Mouse (Mus musculus) megakaryocyte progenitor cell, adult 5-6 weeks (primary cell): ENCODE results near the gene Lnx1. TPM values are rescaled to one million over a fixed set of nuclear protein-coding genes. Genes with fewer than 3 reads are reported as not detected.

Source experiments
- ATAC-seq: replicated peaks from 2 replicates; pipeline ENCODE4 v1.8.0; 2016; ENCODE audit warnings: mild to moderate bottlenecking, moderate TSS enrichment, inconsistent platforms; ENCODE audit not compliant: poor library complexity
- total RNA-seq, 2 experiments: library from RNA; stranded (forward) in 1 of 2; stranded (reverse) in 1 of 2; fragments of 157-497, 149-512 nt in 1 of 2; fragments of 200-1000 nt in 1 of 2; gene quantifications; 2 replicates each; pipeline versions ENCODE4 v1.2.3 to v1.2.4; 2015 to 2017

Gene Lnx1
- total RNA-seq, 2 experiments from 2014 or later, result 0.10 TPM; not detected in 1

DNA sequence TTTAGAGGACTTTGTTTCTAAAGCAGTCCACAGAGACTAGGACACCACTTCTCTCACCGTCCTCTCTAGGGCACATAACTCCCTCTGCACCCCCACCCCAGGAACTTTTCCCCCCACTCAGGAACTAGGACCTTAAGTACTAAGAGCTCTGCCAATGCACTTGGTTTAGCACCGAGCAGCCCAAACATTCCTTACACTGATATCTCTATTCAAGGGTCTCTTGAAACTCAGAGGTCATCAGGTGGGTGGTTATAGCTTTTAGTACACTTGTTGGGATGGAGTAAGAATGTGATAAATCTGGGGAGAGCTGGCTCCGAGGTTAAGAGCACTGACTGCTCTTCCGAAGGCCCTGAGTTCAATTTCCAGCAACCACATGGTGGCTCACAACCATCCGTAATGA lies 90.0 kb downstream of the Lnx1 start:
- ATAC-seq, result no peak

DNA sequence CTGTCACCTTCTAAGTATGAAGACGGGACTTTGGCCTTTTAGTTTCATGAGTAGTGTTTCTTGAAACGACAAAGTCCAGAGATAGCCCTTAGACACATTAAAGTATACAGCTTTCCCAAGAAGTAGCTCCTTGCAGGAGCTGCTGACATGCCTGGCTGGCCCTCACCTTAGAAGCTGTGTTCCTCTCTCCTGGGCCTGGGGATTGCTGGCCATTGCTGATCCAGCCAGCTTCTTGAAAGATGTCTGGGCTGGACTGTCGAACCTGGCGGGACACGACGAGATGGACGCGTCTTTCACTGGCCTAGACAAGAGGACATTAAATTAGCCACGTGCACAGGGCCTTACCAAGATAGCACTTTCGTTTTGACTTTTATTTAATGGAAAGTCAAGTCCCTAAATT lies 92.2 kb downstream of the Lnx1 start:
- ATAC-seq, result no peak

DNA sequence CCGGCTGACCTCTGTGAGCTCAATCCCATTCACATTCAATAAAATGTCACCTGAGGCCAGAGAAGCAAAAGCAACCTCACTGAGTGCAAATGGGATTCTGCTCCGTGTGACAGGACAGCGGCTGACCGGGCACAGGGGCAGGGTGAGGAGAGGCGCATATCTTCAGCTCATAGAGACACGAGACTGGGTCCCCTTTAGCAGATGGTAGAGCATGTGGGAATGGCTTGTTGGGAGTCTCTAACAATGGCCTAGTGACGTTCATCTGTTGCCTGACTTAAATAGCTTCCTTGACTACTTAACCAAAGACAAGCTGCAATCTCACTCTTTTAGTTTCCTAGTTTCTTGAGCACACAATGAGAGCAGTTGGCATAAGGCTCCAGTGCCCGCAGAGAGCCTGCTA lies 96.5 kb downstream of the Lnx1 start:
- no peak for ATAC-seq

DNA sequence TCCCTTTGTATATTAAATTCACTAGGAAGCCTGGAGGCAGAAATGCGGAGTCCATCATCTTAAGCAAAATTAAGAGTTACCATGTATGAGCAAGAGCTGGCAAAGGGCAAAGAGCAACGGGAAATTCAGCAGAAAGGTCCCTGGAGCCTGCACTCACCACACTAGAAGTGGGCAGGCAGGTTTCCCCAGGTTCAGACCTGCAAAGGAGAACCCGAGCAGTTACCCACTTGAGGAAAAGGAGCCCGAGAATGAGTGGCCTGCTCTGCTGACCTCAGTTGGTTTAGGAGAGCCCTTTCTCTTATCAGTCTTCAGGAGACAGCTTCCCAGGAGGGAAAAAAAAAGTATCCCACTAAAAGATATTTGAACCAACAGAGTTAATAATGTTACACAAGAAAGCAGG lies 99.4 kb downstream of the Lnx1 start:
- no peak for ATAC-seq

DNA sequence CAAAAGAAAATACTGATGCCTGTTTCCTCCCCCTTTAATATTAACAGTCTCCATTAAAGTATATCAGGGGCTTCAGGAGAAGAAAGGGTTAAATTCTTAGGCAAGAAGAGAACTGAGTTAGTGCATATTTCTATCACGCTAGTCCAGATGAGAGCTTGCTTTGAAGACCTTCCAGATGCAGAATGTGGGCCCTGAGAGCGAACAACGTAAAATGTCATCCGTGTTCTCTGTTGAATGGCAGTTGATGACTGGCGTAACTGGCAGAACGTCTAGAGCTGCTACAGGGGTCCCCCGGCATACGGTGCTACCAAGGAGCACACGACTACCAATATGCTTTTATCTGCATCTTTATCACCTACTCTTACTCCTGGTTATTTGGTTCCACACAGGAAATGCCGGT lies 100.3 kb downstream of the Lnx1 start:
- no peak for ATAC-seq

DNA sequence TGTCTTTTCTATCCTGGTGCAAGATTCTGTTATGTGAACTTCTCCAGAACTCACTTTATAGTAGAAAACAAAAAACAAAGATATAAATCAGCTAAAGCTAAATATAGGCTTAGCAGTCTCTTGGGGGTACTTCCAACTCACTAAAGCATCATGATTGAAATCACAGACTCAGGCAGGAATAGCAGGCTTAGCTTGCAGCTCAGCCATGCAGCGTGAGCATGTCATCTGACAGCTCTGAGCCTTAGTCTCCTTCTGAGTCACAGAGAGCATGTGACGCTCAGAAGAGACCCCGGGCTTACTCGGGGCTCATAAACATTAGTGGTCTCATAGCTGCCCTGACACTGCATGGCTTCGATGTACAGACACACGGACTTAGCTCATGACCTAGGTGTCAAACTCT lies 100.7 kb downstream of the Lnx1 start:
- ATAC-seq, result no peak

DNA sequence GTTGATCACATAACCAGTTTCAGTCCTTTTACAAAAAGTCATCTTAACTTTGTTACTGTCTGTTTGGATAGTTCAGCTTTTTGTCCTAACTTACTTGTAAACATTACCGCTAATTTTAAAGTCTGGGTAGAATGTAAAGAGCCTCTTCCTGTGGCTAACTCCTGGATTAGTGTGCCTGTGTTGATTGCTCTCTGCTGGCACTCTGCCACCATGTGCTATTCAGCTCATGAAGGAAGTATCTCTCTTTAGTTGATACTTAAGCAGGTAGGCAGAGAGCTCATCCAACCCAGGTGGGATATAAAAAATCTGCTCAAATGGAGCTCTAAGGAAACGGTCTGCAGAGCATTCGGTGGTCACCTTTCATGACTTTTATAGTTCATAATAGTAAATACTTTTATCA lies 101.5 kb downstream of the Lnx1 start:
- no peak for ATAC-seq

DNA sequence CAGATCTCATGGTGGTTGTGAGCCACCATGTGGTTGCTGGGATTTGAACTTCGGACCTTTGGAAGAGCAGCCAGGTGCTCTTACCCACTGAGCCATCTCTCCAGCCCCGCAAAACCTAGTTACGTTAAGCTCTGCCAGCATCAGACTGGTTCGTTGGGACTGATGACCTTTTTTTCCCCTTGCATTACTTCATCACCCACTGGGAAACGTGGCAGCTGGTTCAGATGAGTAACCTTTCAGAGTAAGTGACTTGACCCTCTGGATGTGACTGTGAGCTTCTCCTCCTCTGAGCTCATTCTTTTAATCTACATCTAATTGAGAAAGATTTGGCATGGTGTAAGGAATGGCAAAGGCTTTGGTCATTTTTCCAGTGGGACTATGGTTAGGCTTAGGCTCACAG lies 102.7 kb downstream of the Lnx1 start:
- ATAC-seq, result no peak

DNA sequence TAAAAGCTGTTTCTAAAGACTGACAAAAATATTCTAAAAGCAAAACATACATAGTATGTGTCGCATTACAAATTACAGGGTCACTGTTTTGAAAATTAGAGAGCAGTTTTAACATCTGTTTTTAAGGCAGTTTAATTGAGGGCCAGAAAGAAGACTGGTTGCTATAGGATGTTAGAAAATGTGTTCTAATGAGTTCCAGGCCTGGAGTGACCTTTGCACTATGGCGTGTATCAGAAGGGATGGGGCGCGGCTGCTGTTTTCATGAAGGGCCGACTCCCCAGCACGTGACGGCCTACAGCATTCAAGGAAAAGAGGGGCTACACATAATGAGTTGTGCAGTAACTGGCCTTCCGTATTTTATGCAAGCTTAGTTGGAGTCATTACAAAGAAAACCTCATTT lies 109.6 kb downstream of the Lnx1 start:
- ATAC-seq, result no peak

DNA sequence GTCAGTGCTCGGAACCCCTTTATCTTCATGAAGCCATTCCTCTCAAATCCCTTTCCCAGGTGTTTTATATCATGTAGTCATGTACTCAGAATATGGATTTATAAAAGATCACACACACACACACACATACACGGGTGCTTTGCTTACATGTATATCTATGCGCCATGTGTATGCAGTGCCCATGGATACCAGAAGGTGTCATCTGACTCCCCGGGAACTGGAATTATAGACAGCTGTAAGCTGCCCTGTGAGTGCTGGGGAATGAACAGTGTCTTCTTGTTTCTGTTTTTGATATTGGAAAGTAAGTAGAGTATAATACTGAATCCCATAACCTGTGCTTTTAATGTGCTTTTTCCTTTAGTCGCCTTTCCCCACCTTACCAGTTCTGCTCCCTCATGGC lies 111.3 kb downstream of the Lnx1 start:
- ATAC-seq, result no peak; the same call in 1 of the 2 replicates

DNA sequence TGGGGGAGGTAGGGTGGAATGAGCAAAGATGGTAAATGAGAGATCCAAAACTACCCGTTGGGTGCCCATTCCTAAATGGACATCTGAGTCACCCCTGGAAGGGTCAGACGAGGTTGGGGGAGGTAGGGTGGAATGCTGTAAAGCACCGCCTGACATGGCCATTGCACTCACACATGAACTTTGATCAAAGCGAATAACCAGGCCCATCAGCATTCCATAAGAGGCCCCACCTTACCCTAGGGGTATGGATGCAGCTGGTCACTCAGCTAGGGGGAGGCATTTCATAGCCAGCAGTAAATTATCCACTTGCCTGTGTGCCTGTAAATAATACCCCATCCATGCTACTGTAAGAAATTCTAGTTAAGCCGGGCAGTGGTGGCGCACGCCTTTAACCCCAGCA lies 113.6 kb downstream of the Lnx1 start:
- ATAC-seq, result no peak

DNA sequence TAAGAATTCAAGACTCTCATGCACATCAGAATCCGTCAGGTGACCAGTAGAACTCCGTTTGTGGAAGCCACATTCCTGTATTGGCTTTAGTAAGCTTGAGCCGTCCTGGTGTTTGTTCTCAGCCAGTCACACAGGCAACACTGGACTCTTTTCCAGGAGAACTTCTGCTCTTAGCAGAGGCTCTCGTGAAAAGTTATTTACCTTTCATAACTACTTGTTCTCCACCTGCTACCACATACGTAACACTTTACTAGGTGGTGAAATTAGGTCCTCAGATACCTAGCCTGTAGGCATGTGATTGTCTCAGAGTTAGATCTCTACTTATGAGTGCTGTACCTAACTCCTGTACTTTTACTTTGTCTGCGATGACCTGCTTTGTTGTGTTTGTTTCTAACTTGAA lies 130.9 kb downstream of the Lnx1 start:
- no peak for ATAC-seq

DNA sequence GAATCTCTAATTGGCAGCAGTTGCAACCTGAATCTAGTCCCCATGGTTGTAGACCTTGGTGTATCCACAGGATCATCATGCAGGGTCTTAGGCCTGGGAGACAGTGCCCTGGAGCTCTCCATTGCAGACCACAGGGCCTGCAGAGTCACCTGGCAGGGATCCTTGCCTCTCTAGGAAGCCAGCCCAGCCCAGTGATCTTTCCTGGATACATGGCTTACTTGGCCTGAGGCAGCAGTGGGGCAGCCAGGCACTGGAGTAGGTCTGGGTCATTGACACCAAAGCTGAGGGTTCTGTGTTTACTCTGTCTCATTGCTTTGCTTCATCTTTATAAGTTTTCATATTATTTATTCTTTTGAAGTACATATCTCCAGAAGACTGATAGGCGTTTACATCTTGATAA lies 141.6 kb downstream of the Lnx1 start:
- ATAC-seq, result no peak

DNA sequence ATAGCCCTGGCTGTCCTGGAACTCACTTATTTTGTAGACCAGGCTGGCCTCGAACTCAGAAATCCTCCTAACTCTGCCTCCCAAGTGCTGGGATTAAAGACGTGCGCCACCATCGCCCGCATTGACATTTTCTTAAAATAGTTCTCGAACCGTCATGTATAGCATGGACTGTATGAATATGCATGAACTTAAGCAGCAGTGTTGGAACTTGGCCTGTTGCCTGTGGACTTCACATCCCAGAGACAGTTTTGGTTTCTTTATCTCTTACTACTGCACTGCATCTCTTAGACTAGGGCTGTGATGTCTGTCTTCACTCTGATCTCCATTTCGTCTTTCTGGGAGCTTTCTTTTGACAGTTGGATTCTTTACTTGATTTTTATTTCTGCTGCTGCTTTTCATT lies 153.1 kb downstream of the Lnx1 start:
- ATAC-seq, result peak; percentile 39; the same call in 1 of the 2 replicates

DNA sequence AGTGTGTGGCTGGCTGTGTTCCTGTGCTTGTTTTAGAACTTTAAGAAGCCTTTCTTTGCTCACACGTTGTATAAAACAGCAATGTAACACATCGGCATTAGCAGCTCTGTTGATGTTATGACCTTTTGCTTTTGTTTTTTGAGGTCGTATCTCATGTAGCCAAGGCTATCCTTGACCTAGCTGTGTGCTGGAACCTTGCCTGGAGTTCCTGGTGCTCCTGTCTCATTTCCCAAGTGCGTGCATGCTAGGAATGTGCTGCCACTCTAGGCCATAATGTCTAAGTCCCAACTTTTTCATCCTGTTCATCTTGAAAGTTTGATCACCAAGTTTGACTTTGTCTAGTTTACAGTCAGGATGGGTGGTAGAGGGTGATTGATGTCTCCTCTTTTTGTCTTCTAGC lies 157.1 kb downstream of the Lnx1 start:
- no peak for ATAC-seq

Other genes with a start within 250 kb of the Lnx1 start
- gene Scfd2, start 171.2 kb downstream of the Lnx1 start, total RNA-seq (2015), result 20.2 and 30.8 TPM in 2 replicates
- gene Scfd2, start 171.2 kb downstream of the Lnx1 start, total RNA-seq (2017), result 17.8 and 23.9 TPM in 2 replicates
- gene Fip1l1, start 167.5 kb downstream of the Lnx1 start, total RNA-seq (2015), result 88.3 and 92.9 TPM in 2 replicates
- 142 and 184 TPM in 2 replicates for gene Fip1l1, start 167.5 kb downstream of the Lnx1 start, total RNA-seq (2017)